Mouse (Mus musculus) megakaryocyte, embryonic 14.5 days (primary cell): ENCODE results near the gene Afmid. TPM values are rescaled to one million over a fixed set of nuclear protein-coding genes. Genes with fewer than 3 reads are reported as not detected.
A peak's percentile ranks its signal among the peaks of the same experiment; 100 is the strongest.

Experiments used
- H3K27me3 ChIP-seq: replicated peaks from 2 replicates; pipeline ENCODE3; 2012; ENCODE audit warnings: inconsistent platforms
- H3K36me3 ChIP-seq: replicated peaks from 2 replicates; pipeline ENCODE3; 2012; ENCODE audit warnings: low read length, inconsistent platforms, mixed read lengths
- H3K4me1 ChIP-seq: 2 replicates; pipeline ENCODE4 v1.6.1; 2012; ENCODE audit warnings: inconsistent platforms
- H3K4me3 ChIP-seq: replicated peaks from 2 replicates; pipeline ENCODE3; 2012; ENCODE audit warnings: moderate library complexity, mild to moderate bottlenecking, inconsistent platforms
- H3K9me3 ChIP-seq: 2 replicates; pipeline ENCODE4 v1.6.1; 2012; ENCODE audit warnings: inconsistent platforms
- FLI1 ChIP-seq: IDR thresholded peaks from 2 replicates; pipeline ENCODE4 v1.6.1; 2012; ENCODE audit warnings: low read length, inconsistent platforms, mixed read lengths
- GATA1 ChIP-seq: IDR thresholded peaks from 3 replicates; pipeline ENCODE4 v1.6.1; 2012; ENCODE audit warnings: mixed read lengths, low read length, inconsistent platforms, borderline replicate concordance
- polyA plus RNA-seq: library from polyadenylated mRNA; stranded (reverse); fragments of >175 nt; gene quantifications from 2 replicates; pipeline ENCODE4 v1.2.3, GENCODE M21; 2012; ENCODE audit warnings: low replicate concordance; ENCODE audit not compliant: insufficient read depth

Gene Afmid
- polyA plus RNA-seq, 1 experiment: 1.8 TPM

GRCm38 (mm10) chr11:117792281-117792888 is 33.3 kb upstream of the Afmid start:
- no peaks in the 10 kb centered on the region for H3K27me3 ChIP-seq
- H3K36me3 ChIP-seq: peaks cover 54% of the 10 kb centered on the region
- no peak for TF ChIP-seq GATA1
- TF ChIP-seq FLI1: no peak
- peaks cover 50% of the 10 kb centered on the region for H3K4me1 ChIP-seq
- peak overlapping the region; percentile 65 for H3K4me3 ChIP-seq
- H3K9me3 ChIP-seq: no peaks in the 10 kb centered on the region

- TF ChIP-seq FLI1 (no peak), GATA1 (no peak)
- H3K4me1 ChIP-seq: peaks cover 67% of the 10 kb centered on the region
- H3K36me3 ChIP-seq: peaks cover 38% of the 10 kb centered on the region
- H3K9me3 ChIP-seq: no peaks in the 10 kb centered on the region
- H3K27me3 ChIP-seq: no peaks in the 10 kb centered on the region
- H3K4me3 ChIP-seq: no peak overlapping the region
Observed at GRCm38 (mm10) chr11:117794035-117794551, 31.6 kb upstream of the Afmid start.

GRCm38 (mm10) chr11:117796954-117797353 is 28.8 kb upstream of the Afmid start:
- no peak for TF ChIP-seq GATA1
- no peak for TF ChIP-seq FLI1
- Histone ChIP-seq H3K36me3 (peaks cover 13% of the 10 kb centered on the region), H3K4me1 (peaks cover 62% of the 10 kb centered on the region), H3K4me3 (no peak overlapping the region), H3K27me3 (no peaks in the 10 kb centered on the region), H3K9me3 (no peaks in the 10 kb centered on the region)

GRCm38 (mm10) chr11:117797511-117798159 is 28.1 kb upstream of the Afmid start, which contains the start of gene 6030468B19Rik:
6030468B19Rik (plus strand) TSS chr11:117797660.
- no peak for TF ChIP-seq FLI1
- no peak for TF ChIP-seq GATA1
- H3K27me3 ChIP-seq: no peaks in the 10 kb centered on the region
- H3K4me1 ChIP-seq: peaks cover 55% of the 10 kb centered on the region
- peaks cover 6% of the 10 kb centered on the region for H3K36me3 ChIP-seq
- H3K4me3 ChIP-seq: peak within 1 kb of the TSS; percentile 85
- H3K9me3 ChIP-seq: no peaks in the 10 kb centered on the region

GRCm38 (mm10) chr11:117798160-117798541 is 27.6 kb upstream of the Afmid start:
- TF ChIP-seq FLI1 (no peak), GATA1 (no peak)
- Histone ChIP-seq H3K36me3 (peaks cover 7% of the 10 kb centered on the region), H3K9me3 (no peaks in the 10 kb centered on the region), H3K27me3 (no peaks in the 10 kb centered on the region), H3K4me3 (peak overlapping the region; percentile 85), H3K4me1 (peaks cover 58% of the 10 kb centered on the region)

- Histone ChIP-seq H3K4me3 (peak overlapping the region; percentile 81), H3K36me3 (peaks cover 7% of the 10 kb centered on the region), H3K4me1 (peaks cover 59% of the 10 kb centered on the region), H3K9me3 (no peaks in the 10 kb centered on the region), H3K27me3 (no peaks in the 10 kb centered on the region)
- TF ChIP-seq FLI1 (no peak), GATA1 (no peak)
Observed at GRCm38 (mm10) chr11:117799174-117799573, 26.6 kb upstream of the Afmid start.

GRCm38 (mm10) chr11:117800038-117800437 is 25.7 kb upstream of the Afmid start:
- Histone ChIP-seq H3K9me3 (no peaks in the 10 kb centered on the region), H3K4me3 (no peak overlapping the region), H3K4me1 (peaks cover 59% of the 10 kb centered on the region), H3K27me3 (no peaks in the 10 kb centered on the region), H3K36me3 (peaks cover 7% of the 10 kb centered on the region)
- no peak for TF ChIP-seq FLI1
- no peak for TF ChIP-seq GATA1

GRCm38 (mm10) chr11:117801650-117802049 is 24.1 kb upstream of the Afmid start:
- Histone ChIP-seq H3K4me3 (no peak overlapping the region), H3K9me3 (no peaks in the 10 kb centered on the region), H3K4me1 (peaks cover 49% of the 10 kb centered on the region), H3K36me3 (peaks cover 17% of the 10 kb centered on the region), H3K27me3 (peaks cover 2% of the 10 kb centered on the region)
- TF ChIP-seq GATA1 (no peak), FLI1 (no peak)

GRCm38 (mm10) chr11:117803166-117803688 is 22.5 kb upstream of the Afmid start:
- no peaks in the 10 kb centered on the region for H3K9me3 ChIP-seq
- peaks cover 2% of the 10 kb centered on the region for H3K27me3 ChIP-seq
- TF ChIP-seq GATA1 (no peak), FLI1 (no peak)
- peaks cover 20% of the 10 kb centered on the region for H3K36me3 ChIP-seq
- H3K4me3 ChIP-seq: no peak overlapping the region
- H3K4me1 ChIP-seq: peaks cover 34% of the 10 kb centered on the region

- Histone ChIP-seq H3K4me1 (peaks cover 39% of the 10 kb centered on the region), H3K4me3 (no peak overlapping the region), H3K9me3 (no peaks in the 10 kb centered on the region), H3K27me3 (peaks cover 2% of the 10 kb centered on the region), H3K36me3 (peaks cover 25% of the 10 kb centered on the region)
- no peak for TF ChIP-seq FLI1
- no peak for TF ChIP-seq GATA1
Observed at GRCm38 (mm10) chr11:117806781-117807180, 18.9 kb upstream of the Afmid start.
